Mouse (Mus musculus): ENCODE data around the gene Cth. TPM values are rescaled to one million over a fixed set of nuclear protein-coding genes. Genes with fewer than 3 reads are reported as not detected.
A peak's percentile ranks its signal among the peaks of the same experiment; 100 is the strongest.
"Not testable (repeated sequence)": the region's sequence is repeated elsewhere in the genome, so short reads cannot be mapped to it uniquely, and the experiment has no call there.

Gene Cth
- total and polyA plus RNA-seq, 2 experiments from 2014 or later, result 0.14 to 1.1 TPM

- DNase-seq (ENCODE audit: low spot score), result no peak
- Histone ChIP-seq H3K4me2 (ENCODE audit: low read depth, low read length) (no peak overlapping the region), H3K4me3 (ENCODE audit: low read depth, low read length) (no peak overlapping the region), H3K4me1 (ENCODE audit: control insufficient read depth, insufficient read depth) (no peaks in the 10 kb centered on the region), H3K9me3 (replicated peaks; ENCODE audit: control insufficient read depth, low read length) (no peaks in the 10 kb centered on the region), H3K27ac (ENCODE audit: low read depth) (no peak overlapping the region), H3K36me3 (replicated peaks; ENCODE audit: control insufficient read depth, insufficient read depth, low read length) (no peaks in the 10 kb centered on the region), H3K9ac (replicated peaks; ENCODE audit: low read depth, low read length) (no peak overlapping the region), H3K27me3 (ENCODE audit: control insufficient read depth, insufficient read depth, low read length) (no peaks in the 10 kb centered on the region)
- ATAC-seq (ENCODE audit: insufficient read depth, low read depth), result no peak
- WGBS, result 71% methylated on average over 3 of the region's 3 CpGs
- no peak for TF ChIP-seq EP300 (IDR thresholded peaks at IDR 0.05; ENCODE audit: low read depth)
- TF ChIP-seq CTCF (IDR thresholded peaks at IDR 0.05; ENCODE audit: low read depth), result no peak
These were observed 9.5 kb upstream of the Cth start for GRCm38 (mm10) chr3:157934301-157934823.

GRCm38 (mm10) chr3:157933223-157933622 is 8.3 kb upstream of the Cth start:
- H3K9me3 ChIP-seq (replicated peaks; ENCODE audit: control insufficient read depth, low read length); H3K27ac ChIP-seq (ENCODE audit: low read depth); DNase-seq (ENCODE audit: low spot score); H3K27me3 ChIP-seq (ENCODE audit: control insufficient read depth, insufficient read depth, low read length); H3K9ac ChIP-seq (replicated peaks; ENCODE audit: low read depth, low read length); H3K4me3 ChIP-seq (ENCODE audit: low read depth, low read length); ATAC-seq (ENCODE audit: insufficient read depth, low read depth); H3K4me1 ChIP-seq (ENCODE audit: control insufficient read depth, insufficient read depth); H3K4me2 ChIP-seq (ENCODE audit: low read depth, low read length); H3K36me3 ChIP-seq (replicated peaks; ENCODE audit: control insufficient read depth, insufficient read depth, low read length): not testable (repeated sequence)
- WGBS, result 65% methylated on average over 5 of the region's 6 CpGs

DNA sequence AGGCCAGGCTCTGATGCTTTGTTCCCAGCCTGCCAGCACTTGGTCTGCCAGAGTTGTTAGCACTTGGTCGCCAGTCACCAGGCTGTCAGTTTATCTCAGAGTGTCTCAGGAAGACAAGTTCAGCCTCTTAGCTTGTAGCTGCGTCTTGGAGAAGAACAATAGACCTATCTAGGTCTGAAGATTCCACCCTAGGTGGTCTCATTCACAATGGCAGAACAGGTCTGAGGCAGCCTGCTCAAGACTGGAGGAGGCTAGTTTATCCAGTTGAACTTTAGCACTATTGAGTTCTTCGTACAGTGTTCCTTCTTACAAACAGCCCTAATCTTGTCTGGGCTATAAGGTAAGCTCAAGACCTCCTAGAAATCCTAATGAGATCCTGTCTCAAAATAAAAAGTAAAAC is 7.2 kb upstream of the Cth start:
- Histone ChIP-seq H3K9me3 (replicated peaks; ENCODE audit: control insufficient read depth, low read length) (no peaks in the 10 kb centered on the region), H3K4me2 (ENCODE audit: low read depth, low read length) (no peak overlapping the region), H3K27ac (ENCODE audit: low read depth) (no peak overlapping the region), H3K36me3 (replicated peaks; ENCODE audit: control insufficient read depth, insufficient read depth, low read length) (no peaks in the 10 kb centered on the region), H3K27me3 (ENCODE audit: control insufficient read depth, insufficient read depth, low read length) (no peaks in the 10 kb centered on the region), H3K4me3 (ENCODE audit: low read depth, low read length) (no peak overlapping the region), H3K9ac (replicated peaks; ENCODE audit: low read depth, low read length) (no peak overlapping the region), H3K4me1 (ENCODE audit: control insufficient read depth, insufficient read depth) (no peaks in the 10 kb centered on the region)
- ATAC-seq (ENCODE audit: insufficient read depth, low read depth), result no peak
- no peak for TF ChIP-seq EP300 (IDR thresholded peaks at IDR 0.05; ENCODE audit: low read depth)
- no peak for TF ChIP-seq CTCF (IDR thresholded peaks at IDR 0.05; ENCODE audit: low read depth)
- WGBS, result 28% methylated on average over 3 of the region's 3 CpGs
- DNase-seq (ENCODE audit: low spot score), result no peak

DNA sequence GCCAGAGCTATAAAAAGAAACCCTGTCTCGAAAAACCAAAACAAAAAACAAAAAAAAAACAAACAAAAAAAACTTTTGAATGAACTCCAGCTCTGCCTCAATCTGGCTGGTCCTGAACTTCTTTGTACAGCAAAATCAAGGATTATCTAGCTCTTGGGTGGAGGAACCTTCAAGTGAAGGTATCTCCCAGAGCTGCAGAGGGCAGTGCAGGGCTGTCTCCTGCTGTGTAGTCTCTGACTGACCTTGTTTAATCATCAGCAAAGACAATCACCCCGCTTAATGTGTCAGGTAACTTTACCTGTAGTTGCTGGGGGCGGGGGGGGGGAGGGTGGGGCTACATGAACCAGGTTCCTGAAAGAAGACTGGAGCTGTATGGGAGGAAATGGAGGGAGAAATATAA is 6.7 kb upstream of the Cth start:
- no peak for TF ChIP-seq EP300 (IDR thresholded peaks at IDR 0.05; ENCODE audit: low read depth)
- peak; percentile 18; the same call in 1 of the 2 replicates for TF ChIP-seq CTCF (IDR thresholded peaks at IDR 0.05; ENCODE audit: low read depth)
- DNase-seq (ENCODE audit: low spot score) (no peak), ATAC-seq (ENCODE audit: insufficient read depth, low read depth) (no peak)
- Histone ChIP-seq H3K27ac (ENCODE audit: low read depth) (no peak overlapping the region), H3K36me3 (replicated peaks; ENCODE audit: control insufficient read depth, insufficient read depth, low read length) (no peaks in the 10 kb centered on the region), H3K9me3 (replicated peaks; ENCODE audit: control insufficient read depth, low read length) (no peaks in the 10 kb centered on the region), H3K4me1 (ENCODE audit: control insufficient read depth, insufficient read depth) (no peaks in the 10 kb centered on the region), H3K9ac (replicated peaks; ENCODE audit: low read depth, low read length) (no peak overlapping the region), H3K4me3 (ENCODE audit: low read depth, low read length) (no peak overlapping the region), H3K4me2 (ENCODE audit: low read depth, low read length) (no peak overlapping the region), H3K27me3 (ENCODE audit: control insufficient read depth, insufficient read depth, low read length) (no peaks in the 10 kb centered on the region)
- WGBS, result 52% methylated on average over 3 of the region's 3 CpGs

DNA sequence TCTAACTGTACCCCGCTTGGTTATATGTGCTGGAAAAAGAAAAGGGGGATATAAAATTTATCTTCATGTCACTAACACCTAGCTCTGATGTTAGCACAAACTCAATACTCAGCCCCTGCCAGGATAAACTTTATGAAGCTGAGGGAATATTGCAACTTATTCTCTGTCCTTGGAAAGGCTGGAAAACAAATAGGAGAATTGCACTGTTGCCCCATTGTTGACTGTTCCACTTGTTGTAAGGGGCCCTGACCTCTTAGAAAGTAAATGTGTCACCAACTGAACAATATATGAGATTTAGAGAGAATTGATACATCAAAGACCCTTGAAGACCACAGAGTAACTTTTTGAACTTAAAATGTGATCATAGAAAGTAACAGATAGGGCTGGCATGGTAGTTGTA is 4.5 kb upstream of the Cth start:
- no peaks in the 10 kb centered on the region for H3K4me1 ChIP-seq (ENCODE audit: control insufficient read depth, insufficient read depth)
- TF ChIP-seq CTCF (IDR thresholded peaks at IDR 0.05; ENCODE audit: low read depth), result no peak
- no peak for TF ChIP-seq EP300 (IDR thresholded peaks at IDR 0.05; ENCODE audit: low read depth)
- no peak overlapping the region for H3K9ac ChIP-seq (replicated peaks; ENCODE audit: low read depth, low read length)
- H3K4me3 ChIP-seq (ENCODE audit: low read depth, low read length), result no peak overlapping the region
- no peak for DNase-seq (ENCODE audit: low spot score)
- no peaks in the 10 kb centered on the region for H3K9me3 ChIP-seq (replicated peaks; ENCODE audit: control insufficient read depth, low read length)
- H3K27ac ChIP-seq (ENCODE audit: low read depth), result no peak overlapping the region
- WGBS, result 67% methylated on average over 1 of the region's 1 CpGs
- no peak for ATAC-seq (ENCODE audit: insufficient read depth, low read depth)
- no peaks in the 10 kb centered on the region for H3K27me3 ChIP-seq (ENCODE audit: control insufficient read depth, insufficient read depth, low read length)
- H3K4me2 ChIP-seq (ENCODE audit: low read depth, low read length), result no peak overlapping the region
- H3K36me3 ChIP-seq (replicated peaks; ENCODE audit: control insufficient read depth, insufficient read depth, low read length), result no peaks in the 10 kb centered on the region

GRCm38 (mm10) chr3:157928731-157929130 is 3.9 kb upstream of the Cth start:
- H3K9me3 ChIP-seq (replicated peaks; ENCODE audit: control insufficient read depth, low read length), result no peaks in the 10 kb centered on the region
- no peak overlapping the region for H3K27ac ChIP-seq (ENCODE audit: low read depth)
- TF ChIP-seq CTCF (IDR thresholded peaks at IDR 0.05; ENCODE audit: low read depth) (no peak), EP300 (IDR thresholded peaks at IDR 0.05; ENCODE audit: low read depth) (no peak)
- no peak overlapping the region for H3K4me3 ChIP-seq (ENCODE audit: low read depth, low read length)
- no peaks in the 10 kb centered on the region for H3K4me1 ChIP-seq (ENCODE audit: control insufficient read depth, insufficient read depth)
- DNase-seq (ENCODE audit: low spot score) (no peak), ATAC-seq (ENCODE audit: insufficient read depth, low read depth) (no peak)
- no peak overlapping the region for H3K9ac ChIP-seq (replicated peaks; ENCODE audit: low read depth, low read length)
- H3K27me3 ChIP-seq (ENCODE audit: control insufficient read depth, insufficient read depth, low read length), result no peaks in the 10 kb centered on the region
- no peaks in the 10 kb centered on the region for H3K36me3 ChIP-seq (replicated peaks; ENCODE audit: control insufficient read depth, insufficient read depth, low read length)
- WGBS, result 71% methylated on average over 2 of the region's 2 CpGs
- no peak overlapping the region for H3K4me2 ChIP-seq (ENCODE audit: low read depth, low read length)
